Mouse (Mus musculus) adrenal gland, postnatal 25 days (tissue): ENCODE results near the gene Mafk. TPM values are rescaled to one million over a fixed set of nuclear protein-coding genes. Genes with fewer than 3 reads are reported as not detected.

ENCODE experiments used
- DNase-seq: peaks from one replicate; pipeline ENCODE4 v3.0.0; 2021; ENCODE audit warnings: mixed read lengths
- microRNA-seq, 2 experiments: library from miRNA; unstranded; fragments of <30 nt; microRNA quantifications; one replicate each; pipeline ENCODE4 v1.2.0; 2021
- total RNA-seq: library from RNA; stranded (reverse); gene quantifications from 2 replicates; pipeline ENCODE4 v1.2.3, GENCODE M21; 2021

The Mafk gene
- total RNA-seq, 1 experiment from 2014 or later, result 30.6 TPM

GRCm38 (mm10) chr5:139818801-139819200, 27.5 kb downstream of the Mafk start:
- no peak for DNase-seq

DNA sequence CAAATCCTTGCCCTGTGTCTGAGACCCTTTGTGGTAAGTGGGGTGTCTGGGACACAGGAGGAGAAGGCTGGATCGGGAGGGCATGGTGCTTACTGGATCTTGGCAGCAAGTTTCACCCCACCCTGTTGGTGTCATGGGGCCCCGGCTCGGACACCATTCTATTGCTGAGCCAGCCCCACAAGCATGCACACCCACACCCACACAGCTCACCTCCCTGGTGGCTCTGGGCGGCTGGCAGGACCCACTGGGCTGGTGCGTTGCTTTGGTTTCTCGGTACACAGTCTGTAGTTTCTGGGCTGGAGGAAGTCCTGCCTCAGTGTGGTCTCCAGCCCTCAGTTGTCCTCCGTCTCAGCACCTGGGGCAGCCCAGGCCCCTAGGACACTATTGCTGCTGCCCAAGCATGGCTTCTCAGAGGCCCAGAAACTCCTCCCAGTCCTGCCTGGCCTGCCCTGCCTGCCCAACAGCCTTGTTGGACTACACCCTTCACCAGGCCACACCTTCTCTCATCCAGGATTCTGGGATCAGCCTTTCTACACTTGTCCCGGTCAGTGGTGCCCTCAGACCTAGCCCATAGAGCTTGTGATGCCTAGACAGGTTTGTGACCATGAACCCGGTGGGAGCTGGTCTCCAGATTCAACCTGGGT, 28.3 kb downstream of the Mafk start, which contains the start of gene Tmem184a:
Gene Tmem184a (minus strand): TSS at position 380 of the 644 bp plus-strand sequence.
- DNase-seq, result no peak

- no peak for DNase-seq
These were observed 30.4 kb downstream of the Mafk start for GRCm38 (mm10) chr5:139821466-139822459.

GRCm38 (mm10) chr5:139824531-139824930, 33.2 kb downstream of the Mafk start:
- no peak for DNase-seq

DNA sequence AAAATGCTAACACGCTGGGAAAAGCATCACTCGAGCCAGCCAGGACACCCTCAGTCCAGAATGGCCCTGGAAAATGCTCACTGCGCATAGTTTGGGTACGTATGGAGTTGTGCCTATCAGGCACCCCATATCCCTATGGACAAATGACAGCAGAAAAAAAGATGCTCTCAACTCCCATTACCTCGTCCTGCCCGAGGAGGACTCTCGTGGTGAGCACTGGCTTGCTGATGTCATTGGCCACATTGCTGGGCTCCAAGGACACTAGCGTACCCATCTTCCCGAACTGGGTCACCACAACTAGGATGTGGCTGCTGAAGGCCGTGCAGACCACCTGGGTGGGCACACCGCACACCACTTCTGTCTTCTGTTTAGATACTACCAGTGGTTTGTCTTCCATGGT, 34.6 kb downstream of the Mafk start:
- no peak for DNase-seq

DNA sequence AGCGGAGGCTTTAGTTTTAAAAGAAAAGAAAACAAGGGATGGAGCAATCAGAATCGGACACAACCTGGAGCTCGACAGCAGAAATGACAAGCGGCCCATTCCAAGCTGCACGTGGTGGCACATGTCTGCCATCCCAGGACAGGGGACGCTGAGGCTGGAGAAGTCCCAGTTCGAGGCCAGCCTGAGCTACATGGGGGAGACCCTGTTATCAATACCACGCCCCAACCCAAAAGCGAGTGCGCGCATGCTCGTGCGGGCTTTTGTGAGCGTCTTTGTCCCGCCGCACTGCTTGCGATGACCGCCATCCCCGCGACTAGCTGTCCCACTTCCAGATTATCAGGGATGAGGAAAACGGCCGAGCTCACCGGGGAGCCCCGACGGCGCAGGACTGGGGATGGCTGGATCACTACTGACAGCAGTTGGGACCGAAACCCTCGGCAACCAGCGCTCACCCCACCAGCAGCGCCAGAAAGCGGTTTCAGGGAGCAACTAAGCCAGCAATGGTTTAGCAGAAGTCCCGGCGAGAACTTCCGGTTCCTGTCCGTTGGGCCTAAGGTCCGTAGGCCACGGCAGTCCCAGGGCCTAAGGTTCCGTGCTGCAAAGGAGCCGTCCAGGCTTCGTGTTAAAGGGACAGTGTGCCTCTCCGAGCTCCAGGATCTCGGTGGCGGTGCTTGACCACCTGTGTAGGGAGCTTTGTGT, 35.2 kb downstream of the Mafk start, which contains the start of the genes Gm26938 and Psmg3:
Gene Gm26938 (minus strand): TSS at position 51 of the 699 bp plus-strand sequence.
Gene Psmg3 (minus strand): TSS at position 529 of the 699 bp plus-strand sequence.
- DNase-seq, result peak; percentile 87

GRCm38 (mm10) chr5:139827593-139827992, 36.3 kb downstream of the Mafk start:
- no peak for DNase-seq

- DNase-seq, result no peak
These were observed 38.1 kb downstream of the Mafk start for GRCm38 (mm10) chr5:139829384-139829783.

GRCm38 (mm10) chr5:139830734-139831133, 39.4 kb downstream of the Mafk start:
- no peak for DNase-seq

- DNase-seq, result no peak
These were observed 40.8 kb downstream of the Mafk start for GRCm38 (mm10) chr5:139832125-139832524.

- no peak for DNase-seq
These were observed 44.4 kb downstream of the Mafk start for GRCm38 (mm10) chr5:139835706-139836105.

DNA sequence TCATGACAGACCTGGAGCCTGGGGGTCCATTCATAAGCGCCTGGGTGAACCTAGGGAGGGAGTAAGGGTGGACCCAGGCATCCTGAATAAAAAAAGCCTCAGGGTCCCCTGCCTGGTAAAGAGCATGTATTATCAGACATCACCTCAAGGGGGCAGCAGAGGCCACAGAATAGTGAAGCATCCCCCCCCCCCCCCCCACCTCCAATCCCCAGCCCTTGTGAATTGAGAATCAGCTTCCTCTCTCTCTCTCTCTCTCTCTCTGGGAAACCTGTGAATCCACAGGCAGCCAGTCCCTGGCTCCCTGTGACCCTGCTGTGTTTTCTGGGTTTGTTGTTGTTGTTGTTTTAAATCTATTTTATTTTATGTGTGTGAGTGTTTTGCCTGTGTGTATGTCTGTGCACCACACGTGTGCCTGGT, 47.2 kb downstream of the Mafk start:
- DNase-seq, result peak; percentile 60

GRCm38 (mm10) chr5:139839142-139839541, 47.8 kb downstream of the Mafk start:
- DNase-seq, result no peak

- DNase-seq, result peak; percentile 41
These were observed 58.5 kb downstream of the Mafk start for GRCm38 (mm10) chr5:139849626-139850320.

Small RNAs within 50 kb of the gene (microRNA-seq; reads per million reads assigned to microRNA genes)
- 0.34 to 1.4 reads per million in 2 experiments for gene Mir7037

Other genes with a start within 250 kb of the Mafk start
- gene Uncx, start 248.0 kb upstream of the Mafk start, total RNA-seq, result not detected in 2 replicates
- gene Micall2, start 55.2 kb upstream of the Mafk start, total RNA-seq, result 12.8 and 13.1 TPM in 2 replicates
- gene Ints1, start 15.8 kb upstream of the Mafk start, total RNA-seq, result 61.3 and 61.9 TPM in 2 replicates
- gene Tmem184a, start 28.4 kb downstream of the Mafk start, total RNA-seq, result not detected in 2 replicates
- gene Gm26938, start 34.9 kb downstream of the Mafk start, total RNA-seq, result not detected in 2 replicates
- 21.3 and 23.1 TPM in 2 replicates for gene Psmg3, start 35.4 kb downstream of the Mafk start, total RNA-seq
- 16.4 and 17.0 TPM in 2 replicates for gene Elfn1, start 116.4 kb downstream of the Mafk start, total RNA-seq